In the genomic region with DNA sequence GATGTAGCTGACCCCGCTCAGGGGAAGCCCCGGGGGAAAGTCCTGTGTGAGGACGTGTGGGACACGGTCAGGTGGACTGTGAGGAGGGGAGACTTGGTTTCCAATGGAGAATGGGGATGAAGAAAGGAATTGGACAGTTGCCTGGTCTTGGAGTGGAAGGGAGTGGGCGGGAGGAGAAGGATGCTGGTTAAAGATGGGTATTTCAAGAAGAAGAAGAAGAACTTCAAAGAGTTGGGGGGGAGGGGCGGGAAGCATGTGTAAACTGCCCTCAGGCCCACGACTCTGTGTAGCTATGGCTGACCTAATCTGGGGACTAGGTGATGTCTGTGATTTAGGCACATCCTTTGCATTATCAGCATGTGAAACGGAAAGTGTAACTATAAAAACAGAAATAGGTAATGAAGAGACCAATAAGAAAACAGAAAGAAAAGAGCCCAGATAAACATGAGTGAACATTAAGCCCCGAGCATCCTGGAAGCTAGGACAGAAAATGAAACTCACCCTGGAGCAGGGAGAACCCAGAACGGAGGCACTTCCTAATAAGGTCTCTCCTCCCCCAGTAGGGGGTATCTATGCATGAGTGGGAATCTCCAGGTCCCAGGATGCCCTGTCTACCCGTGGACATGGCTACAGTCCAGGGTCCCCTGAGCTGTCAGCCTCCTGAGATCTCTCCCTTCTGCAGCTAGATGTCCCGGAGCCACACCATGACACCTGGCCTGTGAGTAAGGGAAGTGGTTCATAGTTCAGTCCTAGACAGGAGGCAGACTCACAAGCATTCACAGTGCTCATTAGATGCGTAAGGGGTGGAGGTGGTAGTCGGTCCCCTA, we compare ENCODE assay signal across 8 mouse cellular contexts. TPM values are rescaled to one million over a fixed set of nuclear protein-coding genes. Genes with fewer than 3 reads are reported as not detected.
A peak's percentile ranks its signal among the peaks of the same experiment; 100 is the strongest.
DNase-seq lines count a peak whose midpoint lies in the region; ATAC-seq and TF ChIP-seq lines count a peak whose summit lies in the region.
"Had no signal": no experiment of that assay in that cellular context is flagged by ENCODE, and none has a peak within 500 bp of the region (broad histone marks: within the 10 kb centered on the region; RNA-seq: fewer than 3 reads in every experiment).

No protein-coding gene starts in this region.

- H3K27ac ChIP-seq in layer of hippocampus, adult 2 months, result no peak overlapping the region

- peak; percentile 52 for ATAC-seq in activated CD4-positive, CD25-positive, alpha-beta regulatory T cell, adult 4 months
- 0 out of 2 replicates have a peak, but pooled peaks have one; percentile 8 for ATAC-seq in granulocyte monocyte progenitor cell, adult 5-6 weeks (replicated peaks; ENCODE audit: poor library complexity, severe bottlenecking)
- no peak for ATAC-seq in erythroid progenitor cell, adult 5-6 weeks (replicated peaks; ENCODE audit: low FRiP score, poor library complexity, severe bottlenecking)

- DNase-seq in layer of hippocampus, adult 2 months (ENCODE audit: low spot score in 2 of 2), result no peak
- DNase-seq in layer of hippocampus, adult 8-10 months (ENCODE audit: low spot score in 2 of 2), result no peak
- peak; percentile 46 for DNase-seq in naive thymus-derived CD4-positive, alpha-beta T cell, adult 2 months (ENCODE audit: low read depth)
- no peak for DNase-seq in right cerebral cortex, postnatal 10 days (ENCODE audit: low spot score in 2 of 2)
- DNase-seq: right cerebral cortex, adult 18-20 months had no signal

- H3K4me3 ChIP-seq in layer of hippocampus, adult 2 months, result peak overlapping the region; percentile 49

- no peak for TF ChIP-seq CTCF in layer of hippocampus, adult 2 months (conservative IDR thresholded peaks at IDR 0.05)

RNA-seq across cellular contexts. Expression of a gene that starts 0.4 kb away (rescaled TPM):
- under 1 TPM; 0.69 to 0.72 TPM for total RNA-seq in layer of hippocampus, adult 2 months (2021)
- total RNA-seq in layer of hippocampus, adult 8-10 months (2022), result 1 to 10 TPM in 2 of 4 experiments, under 1 TPM in 2; 0.62 to 4.0 (median 1.2) TPM
- 10 to 100 TPM; 17.6 to 21.9 TPM for polyA plus RNA-seq in activated CD4-positive, CD25-positive, alpha-beta regulatory T cell, adult 4 months (2017; shearing (Covaris generic))
- 3.7 TPM in 1 of 2 replicates, not detected in the other for total RNA-seq in granulocyte monocyte progenitor cell, adult 5-6 weeks (2014; fragmentation: Nextera tagmentation)
- total RNA-seq in granulocyte monocyte progenitor cell, adult 5-6 weeks (2017), result 6.5 and 8.8 TPM in 2 replicates
- total RNA-seq in erythroid progenitor cell, adult 5-6 weeks (2015; ENCODE audit: low replicate concordance), result 11.5 and 13.8 TPM in 2 replicates
- 25.2 and 26.2 TPM in 2 replicates for total RNA-seq in erythroid progenitor cell, adult 5-6 weeks (2017; ENCODE audit: low replicate concordance)

RNA-seq across cellular contexts. Expression of a gene that starts 38.7 kb away (rescaled TPM):
- not detected for total RNA-seq in layer of hippocampus, adult 2 months (2021)
- not detected for total RNA-seq in layer of hippocampus, adult 8-10 months (2022)
- not detected for polyA plus RNA-seq in activated CD4-positive, CD25-positive, alpha-beta regulatory T cell, adult 4 months (2017; shearing (Covaris generic))
- total RNA-seq in granulocyte monocyte progenitor cell, adult 5-6 weeks (2014; fragmentation: Nextera tagmentation), result 32.3 TPM in 1 of 2 replicates, not detected in the other
- 99.6 and 152 TPM in 2 replicates for total RNA-seq in granulocyte monocyte progenitor cell, adult 5-6 weeks (2017)
- 420 and 461 TPM in 2 replicates for total RNA-seq in erythroid progenitor cell, adult 5-6 weeks (2015; ENCODE audit: low replicate concordance)
- 308 and 520 TPM in 2 replicates for total RNA-seq in erythroid progenitor cell, adult 5-6 weeks (2017; ENCODE audit: low replicate concordance)

RNA-seq across cellular contexts. Expression of a gene that starts 59.6 kb away (rescaled TPM):
- total RNA-seq in layer of hippocampus, adult 2 months (2021), result 10 to 100 TPM; 37.2 to 38.0 TPM
- total RNA-seq in layer of hippocampus, adult 8-10 months (2022), result 10 to 100 TPM; 34.6 to 46.1 (median 40.6) TPM
- 10 to 100 TPM in 1 of 2 experiments, 1 to 10 TPM in 1; 8.3 to 12.2 TPM for polyA plus RNA-seq in activated CD4-positive, CD25-positive, alpha-beta regulatory T cell, adult 4 months (2017; shearing (Covaris generic))
- total RNA-seq in granulocyte monocyte progenitor cell, adult 5-6 weeks (2014; fragmentation: Nextera tagmentation), result 34.0 and 37.9 TPM in 2 replicates
- 75.1 and 86.0 TPM in 2 replicates for total RNA-seq in granulocyte monocyte progenitor cell, adult 5-6 weeks (2017)
- 8.4 and 37.8 TPM in 2 replicates for total RNA-seq in erythroid progenitor cell, adult 5-6 weeks (2015; ENCODE audit: low replicate concordance)
- 57.0 and 75.1 TPM in 2 replicates for total RNA-seq in erythroid progenitor cell, adult 5-6 weeks (2017; ENCODE audit: low replicate concordance)
